Mouse (Mus musculus): Measurements from ENCODE around the gene Ascc1. TPM values are rescaled to one million over a fixed set of nuclear protein-coding genes. Genes with fewer than 3 reads are reported as not detected.

Gene Ascc1
- total RNA-seq, 2 experiments from 2014 or later, result 11.4 to 12.0 TPM

DNA sequence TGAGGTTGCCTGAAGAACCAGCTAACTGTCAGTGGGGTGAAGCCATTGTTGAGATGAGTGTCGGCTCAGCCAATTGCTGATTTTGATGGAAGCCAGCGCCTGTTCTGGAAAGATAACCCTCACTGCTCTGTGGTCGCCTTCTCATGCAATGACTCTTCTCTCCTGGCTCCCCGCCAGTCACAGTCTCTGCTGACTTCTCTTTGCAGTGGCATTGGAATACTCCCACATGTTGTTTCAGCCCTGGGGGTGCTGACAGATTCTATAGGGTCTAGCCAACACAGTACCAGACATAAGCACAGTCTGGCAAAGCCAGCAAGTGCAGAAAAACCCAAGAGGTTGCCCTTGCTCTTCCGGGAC, 75.9 kb downstream of the Ascc1 start:
- DNase-seq, result no peak

DNA sequence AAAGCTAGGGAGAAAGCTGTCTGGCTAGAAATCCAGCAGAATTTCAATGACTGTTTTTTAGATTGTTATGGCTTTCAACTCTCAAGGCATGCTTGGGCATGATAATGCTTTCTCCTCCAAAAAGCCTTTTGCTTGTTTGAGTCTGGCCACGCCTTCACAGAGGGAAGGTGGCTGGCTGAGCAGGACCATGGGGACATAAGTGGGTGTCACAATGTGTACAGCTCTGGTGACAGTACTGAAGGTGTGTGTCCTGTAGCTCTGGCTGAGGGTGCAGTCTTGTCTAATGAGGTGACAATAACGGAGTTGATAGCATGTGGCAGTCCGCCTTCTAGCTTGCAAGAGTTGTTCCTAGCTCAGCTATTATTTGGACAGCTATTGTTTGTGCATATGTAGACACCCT, 77.6 kb downstream of the Ascc1 start:
- no peak for DNase-seq

DNA sequence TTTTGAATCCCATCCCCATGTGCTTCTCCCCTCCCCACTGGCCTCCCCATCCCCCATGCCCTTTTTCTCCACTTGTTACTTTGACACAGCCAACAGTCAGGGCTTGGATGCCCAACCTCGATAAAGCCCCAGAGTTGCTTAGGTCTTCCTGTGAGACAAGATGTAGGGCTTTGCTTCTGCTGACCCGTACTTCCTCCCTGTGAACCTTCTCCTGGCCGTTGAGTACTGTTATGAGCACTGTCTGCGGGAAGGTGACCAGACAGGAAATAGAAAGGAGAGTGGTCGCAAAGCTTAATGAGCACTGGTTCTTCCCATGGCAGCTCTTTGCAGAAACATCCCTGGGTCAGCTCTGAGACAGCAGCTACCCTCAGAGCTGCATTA, 78.0 kb downstream of the Ascc1 start:
- no peak for DNase-seq

DNA sequence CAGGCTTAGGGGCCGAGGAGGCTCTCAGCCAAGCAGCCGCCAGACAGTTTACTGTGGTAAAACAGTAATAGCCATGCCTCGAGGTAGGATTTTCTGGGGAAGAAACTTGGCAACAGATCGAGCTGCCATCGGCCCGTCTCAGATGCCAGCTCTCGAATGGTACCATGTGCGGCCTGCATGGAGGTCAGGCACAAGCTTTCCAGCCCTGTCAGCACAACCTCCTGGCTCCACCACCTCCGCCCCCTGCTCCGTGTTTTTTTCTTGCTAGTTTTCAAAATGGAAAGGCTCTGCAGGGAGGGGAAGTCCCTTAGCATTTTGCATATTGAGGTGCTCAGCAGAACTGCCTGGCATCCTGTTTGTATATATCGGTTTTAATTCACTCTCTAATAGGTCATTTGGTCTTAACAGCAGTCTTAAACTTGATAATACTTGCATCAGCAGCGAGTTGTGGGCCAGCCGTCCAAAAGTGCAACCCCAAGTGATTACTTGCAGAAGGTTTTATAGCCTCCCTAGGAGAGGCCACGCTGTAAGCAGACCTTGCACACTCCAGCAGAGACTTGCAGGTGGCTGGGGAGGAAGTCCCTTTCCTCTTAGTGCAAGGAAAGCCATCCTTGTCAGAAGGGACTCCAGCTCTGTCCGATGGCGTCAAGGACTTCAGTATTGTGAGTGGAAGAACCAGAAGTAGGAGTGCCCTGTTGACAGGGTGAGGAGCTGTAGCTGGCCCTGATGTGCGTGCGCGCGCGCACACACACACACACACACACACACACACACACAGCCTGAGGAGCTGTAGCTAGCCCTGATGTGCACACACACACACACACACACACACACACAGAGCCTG, 78.6 kb downstream of the Ascc1 start:
- DNase-seq, result peak; percentile 55

DNA sequence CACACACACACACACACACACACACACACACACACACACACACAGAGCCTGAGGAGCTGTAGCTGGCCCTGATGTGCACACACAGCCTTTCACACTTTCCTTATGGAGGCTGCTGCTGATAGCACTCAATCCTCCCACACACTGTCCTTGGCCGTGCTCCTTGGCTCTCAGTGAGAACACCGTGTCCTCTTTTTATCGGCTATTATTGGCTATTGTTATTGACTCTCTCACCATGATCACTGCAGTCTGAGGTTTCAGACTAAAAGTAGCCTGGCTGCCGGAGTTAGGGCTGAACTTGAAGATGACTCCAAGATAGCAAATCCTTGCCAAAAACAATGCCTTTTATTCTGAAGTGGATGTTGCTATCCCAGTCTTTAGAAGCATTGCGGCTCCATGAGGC, 79.3 kb downstream of the Ascc1 start:
- DNase-seq, result peak; percentile 89

DNA sequence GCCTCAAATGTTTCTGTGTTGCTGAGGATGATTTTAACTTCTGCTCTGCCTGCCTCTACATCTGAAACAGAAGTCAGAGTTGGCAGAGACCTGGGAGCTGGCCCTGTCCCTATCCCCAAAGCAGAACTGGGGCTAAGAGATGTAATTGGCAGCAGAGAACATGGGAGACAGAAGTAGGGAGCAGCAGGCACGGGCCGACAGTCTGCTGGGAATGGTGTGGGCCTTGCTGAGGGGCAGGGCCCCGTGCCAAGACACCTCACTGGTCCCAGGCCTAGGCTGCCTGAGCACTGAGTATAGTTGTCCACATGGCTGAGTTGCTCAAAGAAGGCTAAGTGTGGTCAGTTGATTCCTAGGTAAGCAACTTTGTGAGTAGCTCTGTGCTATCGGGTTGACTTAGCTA, 81.5 kb downstream of the Ascc1 start:
- DNase-seq, result no peak

DNA sequence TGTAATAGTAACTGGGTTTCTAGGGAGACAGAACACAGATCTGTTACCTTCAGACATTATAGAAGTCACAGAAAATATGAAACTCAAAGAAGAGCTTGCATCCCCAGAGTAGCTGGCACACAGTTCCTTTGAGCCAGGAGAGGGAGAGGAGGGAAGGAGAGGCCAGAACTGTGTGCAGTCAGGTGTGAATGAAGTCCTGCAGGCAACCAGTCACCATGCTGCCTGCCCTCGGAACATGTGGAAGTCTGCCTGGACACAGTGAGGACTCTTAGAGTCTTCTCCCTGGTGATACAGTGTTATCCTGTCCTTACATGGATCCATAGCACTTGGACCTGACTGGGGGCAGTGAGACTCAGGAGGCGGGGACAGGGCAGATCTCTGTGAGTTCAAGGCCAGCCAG, 89.7 kb downstream of the Ascc1 start:
- DNase-seq, result no peak

DNA sequence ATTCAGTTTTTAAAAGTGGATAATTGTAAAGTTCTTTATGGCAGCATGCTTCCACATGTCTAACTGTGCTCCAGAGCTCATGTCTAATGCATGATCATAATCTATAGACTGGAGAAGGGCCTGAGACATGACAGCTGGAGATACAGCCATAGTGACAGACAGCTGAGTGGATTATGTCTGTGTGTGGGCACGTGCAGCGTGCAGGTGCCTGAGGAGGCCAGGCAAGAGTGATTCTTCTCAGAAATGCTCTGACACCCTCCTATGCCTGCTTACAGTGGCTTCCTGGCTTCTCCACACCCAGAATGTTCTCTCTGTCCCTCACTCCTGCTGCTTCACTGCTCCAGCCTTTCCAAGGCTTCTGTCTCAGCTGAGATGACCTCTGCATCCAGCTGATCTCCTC, 91.1 kb downstream of the Ascc1 start:
- DNase-seq, result no peak

DNA sequence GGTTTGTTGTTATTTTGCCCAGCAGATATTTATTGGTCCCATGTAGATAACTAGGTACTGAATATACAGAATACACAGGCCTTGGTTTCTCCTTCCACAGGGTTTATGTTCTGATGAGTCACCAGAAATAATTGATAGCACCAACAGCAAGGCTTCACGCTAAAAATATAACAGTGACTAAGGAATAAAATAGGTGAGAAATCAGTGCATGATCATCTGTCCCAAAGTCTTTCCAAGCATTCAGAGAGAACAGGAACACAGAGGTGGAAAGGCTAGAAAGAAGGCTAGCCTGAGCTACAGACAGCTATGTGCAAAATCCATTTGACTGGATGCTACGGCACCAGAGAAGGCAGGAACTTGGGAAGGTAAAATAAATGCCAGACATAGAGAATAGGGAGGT, 93.0 kb downstream of the Ascc1 start:
- no peak for DNase-seq

DNA sequence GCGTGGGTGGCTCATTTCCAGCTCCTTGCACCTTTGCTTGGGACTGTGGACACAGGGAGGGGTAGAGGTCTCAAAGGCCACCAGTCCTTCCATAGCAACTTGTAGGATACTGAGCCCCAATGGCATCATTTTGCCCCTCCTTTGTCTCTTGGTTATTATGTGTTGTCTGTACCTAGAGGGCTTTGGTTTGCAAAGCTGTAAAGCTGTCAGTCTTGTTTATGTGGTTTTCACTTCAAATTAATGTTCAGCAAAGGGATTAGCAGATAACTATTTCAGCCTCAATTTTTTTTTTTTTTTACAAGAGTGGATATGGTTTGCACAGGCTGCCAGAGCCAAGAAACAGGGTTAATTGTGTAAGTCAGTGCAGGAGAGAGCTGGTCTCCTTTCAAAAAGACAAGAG, 93.7 kb downstream of the Ascc1 start:
- no peak for DNase-seq

DNA sequence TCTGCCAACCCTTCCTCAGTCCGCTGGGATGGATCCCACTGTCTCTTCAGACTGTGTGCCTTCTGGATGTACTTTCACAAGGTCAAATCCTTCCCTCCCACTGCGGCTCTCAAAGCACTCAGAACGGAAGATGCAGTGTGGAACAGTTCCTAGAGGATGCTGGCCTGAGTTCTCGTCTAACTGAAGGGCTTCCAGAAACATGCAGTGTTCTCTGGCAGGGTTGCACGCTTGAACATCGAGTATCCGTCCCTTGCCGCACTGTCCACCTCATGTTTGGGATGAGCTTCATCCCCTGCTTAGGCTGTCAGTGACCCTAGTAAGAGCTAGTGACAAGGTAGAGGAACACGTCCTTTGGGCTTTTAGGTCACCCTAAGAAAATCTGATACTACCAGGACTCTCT, 94.5 kb downstream of the Ascc1 start:
- DNase-seq, result no peak

DNA sequence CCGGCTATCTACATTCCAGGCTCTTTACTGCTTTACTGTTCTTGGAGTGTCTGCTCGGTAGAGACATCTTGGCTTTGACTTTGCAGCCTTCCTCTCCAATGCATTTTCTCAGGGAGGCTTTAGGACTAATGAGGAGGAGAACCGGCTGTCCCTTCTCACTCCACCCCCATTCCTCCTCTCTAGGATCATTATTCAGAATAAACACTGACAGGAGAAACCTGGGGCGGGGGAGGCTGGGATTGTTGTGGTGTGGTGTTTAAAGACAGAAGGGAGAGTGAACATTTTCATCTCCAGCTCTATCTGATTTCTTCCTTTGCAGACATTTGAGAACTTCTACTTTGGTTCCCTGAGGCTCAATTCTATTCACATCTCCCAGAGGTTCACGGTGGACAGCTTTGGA, 95.2 kb downstream of the Ascc1 start:
- DNase-seq, result no peak

DNA sequence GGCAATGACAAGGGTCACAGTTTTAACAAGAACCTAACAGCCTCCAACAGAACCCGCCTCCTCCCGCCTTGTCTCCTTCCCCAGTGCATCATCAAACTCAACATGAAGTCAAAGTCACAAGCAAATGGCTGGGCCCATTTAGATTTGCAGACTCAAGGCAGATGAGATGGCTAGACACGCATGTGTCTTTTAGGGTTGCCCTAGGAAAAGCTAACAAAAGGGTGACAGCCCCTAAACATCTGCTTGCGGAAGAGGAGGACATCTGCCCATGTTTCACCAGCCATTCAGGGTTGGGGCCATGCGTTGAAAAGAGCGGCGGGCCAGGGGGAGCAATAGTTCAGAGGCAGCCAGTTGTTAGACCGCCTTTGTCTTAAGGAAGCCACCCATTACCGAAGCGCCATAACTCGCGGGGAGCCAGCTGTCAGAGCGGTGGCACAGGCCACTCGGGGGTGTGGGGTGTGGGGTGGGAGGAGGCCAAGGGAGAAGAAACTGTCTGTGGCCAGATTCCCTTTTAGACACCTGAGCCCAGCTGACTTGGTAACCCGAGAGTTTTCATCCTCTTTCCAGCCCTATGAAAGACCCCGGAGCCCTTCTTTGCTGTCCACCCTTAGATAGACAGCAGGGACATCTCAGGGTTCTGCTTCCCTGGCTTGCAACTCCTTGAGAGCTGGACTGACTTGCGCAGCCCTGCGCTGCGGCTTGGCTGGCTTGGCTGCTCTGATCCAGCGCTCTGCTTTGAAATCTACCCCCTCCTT, 103.0 kb downstream of the Ascc1 start:
- DNase-seq, result no peak

DNA sequence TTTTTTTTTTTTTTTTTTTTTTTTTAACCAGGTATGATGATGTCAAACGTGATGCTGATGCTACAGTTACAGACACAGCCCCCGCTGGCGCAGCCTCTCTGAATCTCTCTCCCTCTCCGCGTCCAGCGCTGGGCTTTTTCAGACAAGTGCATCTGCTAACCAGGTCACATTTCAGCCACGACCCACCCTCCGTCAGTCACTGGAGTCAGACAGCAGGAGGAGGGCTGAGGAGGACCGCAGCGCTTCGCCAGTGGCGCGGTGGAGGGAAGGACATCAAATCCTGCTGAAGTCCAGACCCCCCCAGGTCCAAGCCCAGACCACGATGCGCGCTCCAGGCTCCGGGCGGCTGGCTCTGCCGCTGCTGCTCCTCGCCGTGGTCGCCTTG, 103.5 kb downstream of the Ascc1 start, which contains the start of gene Spock2:
Spock2 (plus strand) TSS at position 74 of the 385 bp plus-strand sequence.
- DNase-seq, result peak; percentile 51

DNA sequence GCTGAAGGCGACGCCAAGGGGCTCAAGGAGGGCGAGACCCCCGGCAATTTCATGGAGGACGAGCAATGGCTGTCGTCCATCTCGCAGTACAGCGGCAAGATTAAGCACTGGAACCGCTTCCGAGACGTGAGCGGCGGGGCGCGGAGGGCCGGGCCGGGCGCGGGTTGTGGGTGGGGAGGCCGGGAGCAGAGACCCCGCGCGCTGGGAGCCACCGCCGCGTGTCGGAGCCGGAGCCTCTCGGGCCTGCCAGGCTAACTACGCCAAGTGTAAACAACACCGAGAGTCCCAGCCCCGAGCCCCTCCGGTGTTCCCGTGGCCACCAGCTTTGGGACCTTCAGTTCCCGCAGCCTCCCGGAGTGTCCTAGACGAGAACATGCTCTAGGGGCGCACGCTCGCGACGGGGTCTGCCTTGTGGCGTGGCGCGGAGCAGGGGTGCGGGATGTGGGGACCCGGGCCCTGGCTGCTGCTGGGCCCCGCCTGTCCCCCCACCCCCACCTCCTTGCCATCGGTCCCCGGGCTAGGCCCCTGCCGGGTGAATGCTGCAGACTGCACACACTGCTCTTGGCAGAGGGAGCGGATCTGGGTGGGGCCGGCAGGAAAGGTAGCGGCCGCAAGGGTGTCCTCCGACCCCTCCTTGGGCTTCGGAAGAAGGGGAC, 104.1 kb downstream of the Ascc1 start:
- peak; percentile 25 for DNase-seq

DNA sequence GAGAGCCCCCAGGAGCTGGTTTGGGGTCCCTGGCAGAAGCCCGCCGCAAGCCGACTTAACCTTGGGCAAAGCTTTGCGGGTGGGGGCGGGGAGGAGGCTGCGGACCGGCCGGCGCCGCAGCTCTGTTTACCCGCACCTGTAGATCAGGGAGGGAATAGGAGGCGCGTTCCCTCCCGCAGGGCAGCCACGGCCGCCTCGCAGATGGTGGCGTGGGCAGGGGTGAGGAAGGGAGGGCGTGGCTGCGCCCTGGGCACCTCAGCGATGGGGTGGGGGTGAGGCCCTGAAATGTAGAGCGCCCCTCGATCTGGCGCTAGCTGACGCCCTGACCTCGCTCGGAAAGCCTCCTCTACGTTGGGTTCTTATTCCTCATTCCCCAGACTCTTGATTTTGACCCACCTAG, 104.8 kb downstream of the Ascc1 start:
- no peak for DNase-seq

DNA sequence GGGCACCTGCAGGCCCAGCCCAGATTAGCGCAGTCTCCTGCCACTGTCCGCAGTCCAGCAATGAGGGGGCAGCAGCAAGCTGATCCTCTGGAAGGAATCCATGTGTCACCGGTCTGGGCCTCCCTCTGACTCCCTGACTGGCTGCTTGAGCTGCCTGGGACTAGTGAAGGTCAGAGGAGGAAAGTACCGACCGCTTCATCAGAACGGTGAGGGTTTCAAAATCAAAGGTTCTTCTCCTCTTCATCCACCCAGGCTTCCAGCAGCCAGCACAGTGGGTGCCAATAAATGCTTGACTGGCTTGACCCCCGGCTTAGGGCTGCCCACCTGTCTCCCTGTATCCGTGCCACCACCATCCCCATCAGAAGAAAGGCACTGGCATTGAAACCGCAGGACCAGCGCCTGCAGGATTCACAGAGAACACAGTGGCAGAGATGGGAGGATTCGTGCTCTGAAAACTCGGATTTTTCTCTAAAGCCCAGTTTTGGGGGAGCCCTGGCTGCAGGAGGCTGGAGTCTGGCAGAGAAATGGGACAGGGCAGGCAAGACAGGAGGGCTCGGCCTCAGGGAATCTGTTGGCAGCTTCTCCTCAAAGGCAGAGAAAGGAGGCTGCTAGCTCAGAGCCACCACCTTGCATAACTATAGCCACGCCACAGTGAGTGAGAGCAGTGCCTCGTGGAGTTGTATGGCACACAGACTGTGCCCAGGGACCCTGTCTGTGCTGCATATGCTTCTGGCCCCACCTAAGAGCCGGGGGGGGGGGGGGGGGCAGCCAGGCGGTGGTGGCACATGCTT, 105.9 kb downstream of the Ascc1 start:
- DNase-seq, result no peak

DNA sequence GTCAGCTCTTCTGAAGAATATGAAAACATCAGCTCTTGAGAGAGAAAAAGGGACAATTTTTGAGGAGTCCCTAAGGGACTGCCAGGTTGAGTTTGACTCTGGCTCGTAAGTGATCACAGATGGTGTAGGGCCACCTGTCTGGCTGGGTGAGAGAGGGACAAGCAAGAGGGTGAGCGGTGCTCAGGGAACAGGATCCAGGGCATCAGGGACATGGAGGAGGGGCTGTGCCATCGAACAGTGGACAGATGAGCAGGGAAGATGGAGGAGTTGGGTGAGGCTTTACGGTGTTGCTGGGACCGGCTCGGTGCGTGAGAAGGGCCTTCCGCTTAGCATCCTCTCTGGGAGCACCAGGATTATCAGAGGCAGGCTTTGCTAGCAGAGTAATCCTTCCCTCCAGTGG, 106.7 kb downstream of the Ascc1 start:
- DNase-seq, result no peak

DNA sequence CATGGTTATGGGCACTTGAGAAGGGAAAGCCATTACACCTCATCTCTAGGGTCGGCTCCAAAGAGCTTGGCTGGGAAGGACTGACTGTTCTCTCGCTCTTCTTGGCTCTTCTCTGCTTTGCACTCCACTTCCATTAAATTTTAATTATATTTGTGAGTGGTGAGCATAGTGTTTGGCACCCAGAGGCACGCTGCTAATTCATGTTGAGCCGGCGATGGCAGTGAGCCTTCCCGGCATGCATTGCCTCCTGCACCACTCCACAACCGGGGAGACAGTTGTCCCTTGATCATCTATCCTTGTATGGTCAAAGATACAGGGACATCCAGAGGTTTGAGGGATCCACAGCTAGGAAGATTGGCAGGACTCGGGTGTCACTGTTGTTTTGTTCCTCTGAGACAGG, 107.4 kb downstream of the Ascc1 start:
- no peak for DNase-seq

DNA sequence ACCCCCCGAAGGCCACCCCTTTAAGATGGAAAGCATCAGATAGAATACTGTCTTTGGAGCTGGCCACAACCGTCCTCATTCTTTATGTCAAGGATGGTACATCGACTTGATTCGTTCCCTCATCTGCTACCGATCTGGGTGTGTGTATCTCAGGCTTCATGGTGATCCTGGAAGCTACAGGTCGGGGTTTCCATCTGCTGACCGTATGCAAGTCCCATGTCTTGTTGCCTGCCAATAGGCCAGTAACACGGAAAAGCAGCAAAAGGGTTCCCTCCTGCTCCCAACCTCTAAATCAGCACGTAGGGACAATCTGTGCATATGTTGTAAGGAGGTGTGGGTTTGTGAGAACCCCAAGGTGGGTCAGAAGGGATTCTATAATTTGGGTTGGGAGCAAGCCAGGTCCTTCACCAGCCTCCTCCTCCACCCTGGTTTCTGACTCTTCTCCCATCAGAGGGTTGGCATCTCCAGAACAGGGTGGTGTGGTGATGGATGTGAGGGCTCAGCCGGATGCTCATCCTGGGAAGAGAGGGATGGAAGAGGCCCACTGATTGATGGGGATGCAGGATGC, 108.4 kb downstream of the Ascc1 start:
- no peak for DNase-seq

DNA sequence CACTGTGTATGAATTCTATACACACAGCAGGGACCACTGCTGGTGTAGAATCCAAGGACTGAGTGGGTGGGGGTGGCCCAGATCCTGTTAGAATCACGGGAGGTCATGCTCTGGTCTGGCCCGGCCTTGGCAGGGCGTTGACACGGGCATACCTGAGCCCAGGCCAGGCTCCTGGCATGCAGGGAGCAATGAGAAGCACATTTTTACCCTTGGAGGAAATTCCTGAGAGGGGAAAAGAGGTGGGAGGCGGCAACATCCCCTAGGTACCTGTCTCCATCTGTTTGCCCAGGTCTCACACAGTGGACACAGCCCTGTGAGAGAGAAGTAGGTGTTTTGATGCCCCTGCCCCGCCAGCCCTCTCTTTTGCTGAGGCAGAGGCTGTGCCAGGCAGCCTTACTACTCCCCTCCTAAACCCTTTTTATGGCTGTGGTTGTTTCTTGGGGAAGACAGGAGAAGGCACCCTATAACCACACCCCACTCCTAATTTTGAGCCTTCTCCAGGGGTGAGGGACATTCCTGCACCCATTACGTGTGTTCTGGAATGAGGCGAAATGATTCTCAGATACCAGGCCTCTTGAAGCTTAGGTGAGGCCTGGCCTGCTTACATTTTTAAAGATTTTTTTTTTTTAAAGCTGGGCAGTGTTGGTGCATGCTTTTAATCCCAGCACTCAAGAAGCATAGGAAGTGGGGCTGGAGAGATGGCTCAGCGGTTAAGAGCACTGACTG, 111.5 kb downstream of the Ascc1 start:
- no peak for DNase-seq

Data from gastrocnemius, postnatal 25 days (tissue).